Mouse (Mus musculus) embryo, embryonic 9.5 days (tissue): ENCODE results near the gene Elmo3.

ENCODE experiments used
- DNase-seq: peaks from one replicate; pipeline ENCODE4 v3.0.0-alpha.2; 2017; ENCODE audit errors: extremely low spot score

Elmo3 gene

GRCm38 (mm10) chr8:105326968-105327367, 21.6 kb downstream of the Elmo3 start:
- DNase-seq: no peak

GRCm38 (mm10) chr8:105330325-105330724, 24.9 kb downstream of the Elmo3 start:
- no peak for DNase-seq

GRCm38 (mm10) chr8:105331469-105331868, 26.1 kb downstream of the Elmo3 start:
- no peak for DNase-seq

- no peak for DNase-seq
These were observed 26.5 kb downstream of the Elmo3 start for GRCm38 (mm10) chr8:105331931-105332330.

- no peak for DNase-seq
These were observed 27.1 kb downstream of the Elmo3 start for GRCm38 (mm10) chr8:105332523-105332922.

- no peak for DNase-seq
These were observed 31.2 kb downstream of the Elmo3 start for GRCm38 (mm10) chr8:105336373-105337130.

- DNase-seq: no peak
These were observed 33.6 kb downstream of the Elmo3 start for GRCm38 (mm10) chr8:105338992-105339391.

- no peak for DNase-seq
These were observed 34.7 kb downstream of the Elmo3 start for GRCm38 (mm10) chr8:105339886-105340635.

- DNase-seq: no peak
These were observed 36.0 kb downstream of the Elmo3 start for GRCm38 (mm10) chr8:105341399-105341798.

- no peak for DNase-seq
These were observed 37.4 kb downstream of the Elmo3 start for GRCm38 (mm10) chr8:105342768-105343167.

- no peak for DNase-seq
These were observed 38.6 kb downstream of the Elmo3 start for GRCm38 (mm10) chr8:105343791-105344574.

GRCm38 (mm10) chr8:105345061-105345975, 39.9 kb downstream of the Elmo3 start:
- no peak for DNase-seq

GRCm38 (mm10) chr8:105346611-105347427, 41.4 kb downstream of the Elmo3 start:
- DNase-seq: peak; percentile 74

GRCm38 (mm10) chr8:105347428-105348221, 42.2 kb downstream of the Elmo3 start, which contains the start of gene Fhod1:
Gene Fhod1, minus strand, starts transcription at chr8:105347953.
- DNase-seq: peak; percentile 94

- DNase-seq: peak; percentile 83
These were observed 43.2 kb downstream of the Elmo3 start, which contains the start of gene Slc9a5 for GRCm38 (mm10) chr8:105348450-105349095. Gene Slc9a5, plus strand, starts transcription at chr8:105348843.

- peak; percentile 69 for DNase-seq
These were observed 43.8 kb downstream of the Elmo3 start for GRCm38 (mm10) chr8:105349096-105349771.

- no peak for DNase-seq
These were observed 44.8 kb downstream of the Elmo3 start for GRCm38 (mm10) chr8:105350186-105350585.

- DNase-seq: no peak
These were observed 48.3 kb downstream of the Elmo3 start for GRCm38 (mm10) chr8:105353583-105354135.
